Mouse (Mus musculus) gastrocnemius, adult 18-20 months (tissue): ENCODE results near the gene Uckl1. TPM values are rescaled to one million over a fixed set of nuclear protein-coding genes. Genes with fewer than 3 reads are reported as not detected.
A peak's percentile ranks its signal among the peaks of the same experiment; 100 is the strongest.

Experiments used
- DNase-seq: peaks from one replicate; pipeline ENCODE4 v3.0.0; 2021; ENCODE audit warnings: low spot score
- long read RNA-seq, 2 experiments: library from polyadenylated mRNA; stranded (forward); transcript quantifications; one replicate each; pipeline ENCODE4 v2.0.0; 2021
- total RNA-seq, 2 experiments: library from RNA; stranded (reverse); gene quantifications; 2 replicates each; pipeline ENCODE4 v1.2.3; 2021

Gene Uckl1
- 10 to 100 TPM; 23.2 to 23.4 TPM for total RNA-seq
- long read RNA-seq, experiment 1, partial matches to known transcripts, result 3 of 60 reads
- long read RNA-seq, experiment 1, other reads (novel, unspliced or antisense), result 56 of 60 reads
- long read RNA-seq, experiment 2, partial matches to known transcripts, result 1 of 24 reads
- long read RNA-seq, experiment 2, other reads (novel, unspliced or antisense), result 21 of 24 reads

DNA sequence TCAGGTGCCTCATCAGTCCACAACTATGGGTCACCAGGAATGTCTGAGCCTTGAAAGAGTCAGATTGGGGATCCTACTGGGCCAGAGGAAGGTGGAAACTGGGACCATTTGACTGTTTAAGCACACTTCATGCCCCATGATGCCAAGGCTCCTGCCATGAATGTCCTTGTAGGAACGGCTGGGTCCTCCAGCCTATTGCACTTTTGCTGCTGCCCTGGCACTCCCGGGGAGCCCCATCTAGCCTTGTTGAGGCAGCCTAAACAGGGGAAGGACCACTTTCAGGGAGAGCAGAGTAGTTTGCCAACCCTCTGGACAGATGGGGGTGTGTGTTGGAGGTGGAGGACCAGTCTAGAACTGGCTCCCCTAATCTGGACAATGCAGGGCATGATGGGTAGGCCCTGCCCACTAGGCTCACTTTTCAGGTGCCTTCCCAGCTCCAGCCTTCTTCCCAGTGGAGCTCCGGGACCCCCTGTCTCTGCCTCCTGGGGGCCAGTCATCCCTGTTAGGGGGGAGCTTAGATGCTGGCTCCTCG is at the start of gene Uckl1:
Gene Uckl1 (minus strand): TSS at position 482 of the 532 bp plus-strand sequence.
- no peak for DNase-seq

DNA sequence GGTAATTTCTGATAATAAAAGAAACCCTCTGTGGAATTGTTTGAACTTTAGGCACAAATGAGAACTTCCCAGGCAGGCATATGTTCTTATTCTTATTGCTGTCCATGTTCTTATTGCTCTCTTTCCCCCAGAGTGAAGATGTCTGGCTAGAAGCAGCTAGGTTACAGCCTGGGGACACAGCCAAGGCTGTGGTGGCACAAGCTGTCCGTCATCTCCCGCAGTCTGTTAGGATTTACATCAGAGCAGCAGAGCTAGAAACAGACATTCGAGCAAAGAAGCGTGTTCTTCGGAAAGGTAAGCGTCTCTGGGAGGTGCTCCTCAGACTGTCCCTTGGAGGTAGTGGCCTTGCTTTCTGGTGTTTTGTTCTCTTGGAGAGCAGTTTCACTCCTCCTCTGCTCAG is 47.9 kb upstream of the Uckl1 start:
- no peak for DNase-seq

DNA sequence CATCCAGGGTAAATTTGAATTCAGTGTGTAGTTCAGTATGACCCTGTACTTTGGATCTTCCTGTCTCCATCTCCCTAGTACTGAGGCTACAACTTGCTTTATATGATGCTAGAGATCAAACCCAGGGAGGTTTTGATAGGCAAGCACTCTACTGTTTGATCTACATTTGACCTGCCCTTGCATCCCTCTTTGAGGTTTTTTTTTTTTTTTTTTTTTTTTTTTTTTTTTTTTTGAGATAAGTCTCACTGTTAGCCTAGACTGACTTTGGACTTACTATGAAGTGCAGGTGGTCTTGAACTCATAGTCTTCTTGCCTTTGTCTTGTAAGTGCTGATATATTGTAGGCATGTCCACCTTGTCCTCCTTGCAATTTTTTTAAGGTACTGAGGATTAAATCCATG is 43.8 kb upstream of the Uckl1 start:
- DNase-seq, result no peak

DNA sequence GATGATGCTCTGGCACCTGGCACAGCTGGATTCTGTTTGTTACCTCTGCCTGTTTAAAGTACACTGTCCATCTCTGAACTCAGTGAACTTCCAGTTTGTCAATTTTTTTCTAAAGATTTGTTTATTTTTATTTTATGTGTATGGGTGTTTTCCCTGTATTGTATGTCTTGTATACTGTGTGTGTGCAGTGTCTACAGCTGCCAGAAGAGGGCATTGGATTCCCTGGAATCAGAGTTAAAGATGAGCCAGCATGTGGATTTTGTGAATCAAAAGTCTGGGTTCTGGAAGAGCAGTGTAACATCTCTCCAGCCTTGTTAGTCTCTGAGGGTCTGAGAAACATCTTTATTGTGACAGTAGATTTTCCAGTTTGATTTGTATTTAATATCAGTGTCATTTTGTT is 38.7 kb upstream of the Uckl1 start:
- peak; percentile 7 for DNase-seq

DNA sequence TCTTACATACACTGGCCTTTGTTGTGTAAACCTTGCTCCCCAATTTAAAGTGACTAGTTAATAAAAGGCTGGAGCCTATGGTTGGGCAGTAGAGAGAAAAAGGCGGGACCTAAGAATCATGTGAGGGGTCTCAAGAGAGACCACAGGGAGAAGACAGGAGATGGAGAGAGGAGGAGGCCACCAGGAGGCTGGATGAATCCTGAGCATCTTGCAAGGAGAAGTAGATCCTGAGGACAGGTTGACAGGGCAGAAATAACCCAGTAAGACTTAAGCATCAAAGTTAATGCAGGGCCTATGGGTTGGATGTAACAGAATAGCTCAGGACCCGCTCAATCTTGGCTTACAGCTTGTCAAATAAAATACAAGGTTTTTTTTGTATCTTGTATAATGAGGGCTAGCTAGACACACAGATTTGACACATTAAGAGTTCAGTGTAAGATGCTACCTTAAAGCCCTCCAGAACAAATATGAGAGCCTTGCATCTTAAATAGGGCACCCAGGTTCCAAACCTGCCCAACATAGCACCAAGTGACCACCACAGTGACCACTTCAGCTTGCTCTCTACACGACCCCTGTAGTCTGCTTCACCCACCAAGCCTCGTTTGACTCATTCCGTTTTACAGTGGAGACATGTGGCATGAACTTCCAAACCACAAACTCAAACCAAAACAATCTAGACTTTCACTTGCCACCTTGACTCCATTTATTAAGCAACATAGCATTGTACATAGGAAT is 34.2 kb upstream of the Uckl1 start:
- DNase-seq, result no peak

DNA sequence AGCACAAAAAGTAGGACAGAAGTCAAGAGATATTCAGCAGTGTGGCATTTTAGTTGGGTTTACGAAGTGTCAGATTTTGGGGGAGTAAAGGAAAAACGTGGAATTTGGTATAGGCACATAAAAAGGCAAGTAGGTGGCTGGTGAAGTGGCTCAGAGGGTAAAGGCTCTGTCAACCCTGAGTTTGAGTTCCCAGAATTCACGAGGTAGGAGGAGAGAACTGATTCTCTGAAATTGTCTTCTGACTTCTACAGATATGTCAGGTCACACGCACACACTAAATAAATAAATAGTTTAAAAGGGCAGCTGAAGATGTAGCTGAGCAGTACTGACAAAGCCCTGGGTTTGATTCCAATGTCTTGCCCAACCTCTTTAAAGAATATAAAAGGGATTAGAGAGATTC is 17.7 kb upstream of the Uckl1 start:
- no peak for DNase-seq

DNA sequence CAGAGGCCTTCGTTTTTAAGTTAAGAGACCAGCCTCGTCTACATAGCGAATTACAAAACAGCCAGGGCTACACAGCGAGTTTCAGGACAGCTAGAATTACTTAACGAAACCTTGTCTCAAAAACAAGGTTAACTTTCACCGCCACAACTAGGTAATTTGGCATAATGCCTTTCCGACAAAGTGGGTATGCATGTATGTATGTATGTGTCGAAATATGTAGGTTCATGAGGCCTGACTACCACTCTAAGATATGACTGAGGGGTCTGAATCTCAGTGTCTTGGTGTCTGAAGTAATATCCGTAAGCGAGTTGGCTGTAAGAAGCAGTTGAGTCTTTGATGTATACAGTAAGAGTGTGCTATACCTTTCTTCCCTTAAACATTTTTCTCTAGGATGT is 17.1 kb upstream of the Uckl1 start:
- DNase-seq, result no peak

DNA sequence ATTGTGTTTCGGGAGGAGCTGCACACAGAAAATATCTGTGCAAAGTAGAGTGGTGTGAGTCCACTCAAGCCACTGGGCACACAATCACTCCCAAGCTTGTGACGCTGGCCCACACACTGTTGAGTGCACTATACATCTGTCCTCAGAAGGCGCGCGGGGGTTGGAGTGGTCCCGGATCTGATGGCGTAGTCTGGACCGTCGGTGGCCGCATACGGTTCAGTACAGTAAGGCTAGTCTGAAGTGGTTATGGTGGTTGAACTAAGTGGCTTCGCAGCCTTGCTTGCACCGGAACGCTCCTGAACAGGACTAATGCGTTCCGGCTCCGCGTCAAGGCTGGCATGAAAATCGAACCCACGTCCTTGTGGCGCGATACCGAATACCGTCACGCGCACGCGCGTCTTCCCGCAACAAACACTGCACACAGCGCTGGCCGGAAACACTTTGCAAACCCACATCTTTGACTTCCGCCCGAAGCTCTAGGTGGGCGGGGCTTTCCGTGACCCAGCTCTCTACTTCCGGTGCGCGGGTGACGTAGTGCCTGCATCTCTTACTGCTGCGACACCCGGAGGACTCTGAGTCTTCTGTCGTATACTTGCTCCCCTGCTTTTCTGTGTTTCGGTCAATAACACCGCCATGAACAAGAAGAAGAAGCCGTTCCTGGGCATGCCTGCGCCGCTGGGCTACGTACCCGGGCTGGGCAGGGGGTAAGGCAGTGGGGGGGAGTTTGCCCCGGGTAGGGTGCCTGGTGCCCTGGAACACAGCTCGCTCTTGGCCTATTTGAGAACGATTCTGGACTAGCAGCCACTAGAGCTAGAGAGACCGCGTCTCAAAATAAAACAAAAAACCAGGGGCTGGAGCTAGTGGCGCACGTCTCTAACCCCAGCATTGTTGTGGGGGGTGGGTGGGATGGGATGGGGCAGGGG is 16.4 kb upstream of the Uckl1 start:
- peak; percentile 97 for DNase-seq

DNA sequence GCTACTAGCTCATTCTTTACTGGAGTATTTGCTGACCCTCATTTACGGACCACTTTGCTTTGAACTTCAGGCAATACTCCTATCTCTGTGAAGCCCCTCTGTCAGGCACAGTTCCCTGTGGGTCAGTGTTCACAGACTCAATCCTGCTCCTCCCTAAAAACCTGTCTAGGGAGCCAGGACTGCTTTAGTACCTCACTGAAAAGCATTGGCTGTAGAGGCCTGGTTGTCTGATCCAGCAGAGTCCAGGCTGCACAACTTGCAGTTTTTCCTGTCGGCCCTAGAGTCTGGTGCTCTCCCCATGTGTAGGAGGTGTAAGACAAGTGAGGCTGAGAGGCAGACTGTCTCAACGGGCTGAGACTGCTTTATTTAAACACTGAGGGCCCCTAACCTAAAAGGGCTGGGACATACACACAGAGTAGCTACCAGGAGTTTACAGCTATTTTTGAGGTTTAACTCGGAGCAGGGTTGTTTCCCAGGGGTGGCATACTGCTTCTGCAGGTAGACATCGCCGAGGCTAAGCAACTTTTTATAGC is 15.6 kb upstream of the Uckl1 start:
- no peak for DNase-seq

DNA sequence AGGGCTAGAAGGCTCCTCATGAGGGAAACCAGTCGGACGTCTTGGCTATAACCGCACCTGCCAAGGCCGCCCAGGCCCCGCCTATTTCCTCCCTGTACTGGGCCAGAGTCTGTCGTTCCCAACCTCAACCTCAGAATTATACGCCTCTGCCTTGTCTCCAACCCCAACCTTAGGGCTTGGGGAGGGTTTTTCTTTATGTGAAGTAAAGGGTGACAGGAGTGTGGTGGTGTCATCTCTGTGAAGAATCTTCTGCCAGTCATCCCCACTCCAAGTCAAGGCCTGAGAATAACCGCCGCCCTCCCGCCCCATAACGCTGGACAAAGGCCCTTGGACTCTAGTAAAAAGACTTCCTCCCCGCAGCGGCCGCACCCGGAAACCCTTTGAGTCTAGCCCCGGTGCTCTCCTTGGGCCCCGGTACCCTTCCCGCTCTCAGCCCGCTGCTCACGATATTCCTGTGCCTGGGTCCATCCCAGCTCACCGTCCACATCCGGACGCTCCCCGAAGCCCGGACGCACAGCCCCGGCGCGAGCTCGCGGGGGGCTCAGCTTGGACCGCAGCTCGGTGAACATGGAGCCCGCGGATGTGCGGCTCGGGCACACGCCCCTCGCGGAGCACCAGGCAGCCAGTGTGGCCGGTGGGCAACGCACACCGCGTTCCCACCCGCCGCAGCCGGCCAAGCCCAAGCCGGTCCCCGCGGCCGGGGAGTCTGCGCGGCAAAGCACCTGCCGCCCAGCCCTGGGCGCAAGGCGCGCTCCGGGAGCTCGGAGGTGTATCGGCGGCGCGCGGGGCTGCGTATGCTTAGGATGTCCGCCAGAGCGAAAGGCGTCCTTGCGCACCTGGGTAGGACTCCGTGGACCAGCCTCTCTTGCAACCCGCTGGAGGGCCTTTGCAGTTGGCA is 14.0 kb upstream of the Uckl1 start, which contains the start of gene Samd10:
Gene Samd10 (minus strand): TSS at position 759 of the 898 bp plus-strand sequence.
- DNase-seq, result peak; percentile 40

DNA sequence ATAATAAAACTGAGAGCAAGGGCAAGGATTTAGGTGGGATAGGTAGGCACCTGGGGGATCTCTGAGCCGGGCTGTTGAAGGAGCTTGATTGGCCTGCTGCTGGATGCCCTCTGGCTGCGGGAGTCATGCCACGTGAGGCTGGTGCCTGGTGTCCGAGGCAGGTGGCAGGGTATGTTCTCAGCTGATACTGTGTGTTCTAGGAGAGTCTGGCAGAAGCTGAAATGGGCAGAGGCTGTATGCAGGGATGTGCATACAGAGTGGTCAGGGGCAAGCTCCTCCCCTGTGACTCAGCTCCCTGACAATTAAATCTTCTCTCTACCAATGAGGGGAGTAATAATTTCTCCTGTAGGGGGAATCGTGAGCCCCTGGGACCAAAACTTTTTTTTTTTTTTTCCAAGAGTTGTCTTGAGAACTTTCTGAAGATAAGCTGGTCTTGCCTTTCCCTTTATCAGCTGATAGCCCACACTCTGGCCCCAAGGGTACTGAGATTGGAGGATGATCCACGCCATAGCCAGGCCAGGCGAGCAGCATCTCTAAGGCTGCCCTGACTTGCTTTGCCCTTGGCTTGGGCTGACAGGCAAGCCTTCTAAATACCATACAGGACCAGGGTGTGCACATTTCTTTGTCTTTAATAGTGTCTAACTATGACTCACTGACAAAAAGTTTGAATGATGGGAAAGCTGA is 12.8 kb upstream of the Uckl1 start:
- DNase-seq, result peak; percentile 43

DNA sequence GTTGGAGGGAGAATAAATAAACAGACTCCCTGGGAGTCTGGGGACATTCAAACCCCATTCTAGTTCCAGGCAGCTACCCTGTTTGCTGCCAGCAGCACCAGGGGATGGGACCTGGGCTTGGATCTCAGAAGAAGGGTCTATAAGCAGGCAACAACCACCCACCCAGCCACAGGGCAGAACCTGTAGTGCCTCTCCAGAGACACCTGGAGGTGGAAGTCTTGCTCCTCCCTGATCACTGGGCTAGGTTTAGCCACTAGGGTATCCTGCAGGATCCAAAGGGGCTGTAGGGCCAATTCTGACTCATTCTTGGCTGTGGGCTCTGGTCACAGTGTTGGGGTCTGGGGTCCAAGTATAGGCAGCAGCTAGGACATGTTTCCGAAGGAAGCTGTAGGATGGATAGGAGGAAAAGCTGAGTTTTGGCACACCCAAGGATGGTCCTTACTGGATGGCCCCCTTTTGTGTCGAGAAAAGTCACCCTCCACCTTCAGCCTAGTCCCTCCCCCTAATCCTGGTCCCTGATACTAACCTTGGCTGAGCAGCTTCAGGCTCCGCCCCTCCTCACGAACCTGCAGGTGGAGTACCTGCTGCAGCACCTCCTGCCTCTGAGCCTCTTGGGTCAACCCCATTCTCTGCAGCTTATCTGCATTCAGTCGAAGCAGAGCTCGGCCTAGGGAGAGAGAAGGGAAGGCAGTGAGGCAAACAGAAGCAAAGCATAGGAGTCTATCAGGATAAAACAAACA is 11.7 kb upstream of the Uckl1 start:
- DNase-seq, result no peak

DNA sequence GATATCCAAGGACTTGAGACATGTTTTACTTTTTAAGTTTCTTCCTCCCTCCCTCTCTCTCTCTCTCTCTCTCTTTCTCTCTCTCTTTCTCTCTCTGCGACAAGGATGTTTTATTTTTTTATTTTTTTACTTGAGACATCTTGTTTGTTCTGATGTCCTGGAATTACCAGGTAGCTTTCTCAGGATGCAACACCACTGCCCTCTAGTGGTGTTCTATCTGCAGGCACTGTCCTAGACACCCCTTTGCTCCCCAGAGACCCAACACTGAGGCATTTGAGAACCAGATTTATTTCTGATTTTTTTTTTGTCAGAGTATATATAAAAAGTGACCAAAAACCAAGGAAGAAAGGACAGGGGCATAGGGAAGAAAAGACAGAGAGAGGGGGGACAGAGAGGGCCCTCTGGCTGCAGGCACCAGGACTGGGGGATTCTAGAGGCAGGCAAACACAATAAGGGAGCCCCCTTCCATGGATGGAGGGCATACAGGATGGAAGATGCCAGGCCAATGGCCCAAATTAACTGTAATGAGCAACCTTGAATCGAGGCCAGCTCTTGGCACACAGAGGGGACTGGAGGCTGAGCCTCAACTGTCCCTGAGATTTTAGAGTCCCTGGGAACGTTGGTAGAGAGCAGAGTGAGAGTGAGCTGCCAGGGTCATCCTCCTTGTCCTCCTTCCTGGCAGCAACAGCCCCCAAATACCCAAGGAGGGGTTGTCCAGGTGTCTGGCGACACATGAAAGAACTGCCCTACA is 10.4 kb upstream of the Uckl1 start:
- peak; percentile 56 for DNase-seq

DNA sequence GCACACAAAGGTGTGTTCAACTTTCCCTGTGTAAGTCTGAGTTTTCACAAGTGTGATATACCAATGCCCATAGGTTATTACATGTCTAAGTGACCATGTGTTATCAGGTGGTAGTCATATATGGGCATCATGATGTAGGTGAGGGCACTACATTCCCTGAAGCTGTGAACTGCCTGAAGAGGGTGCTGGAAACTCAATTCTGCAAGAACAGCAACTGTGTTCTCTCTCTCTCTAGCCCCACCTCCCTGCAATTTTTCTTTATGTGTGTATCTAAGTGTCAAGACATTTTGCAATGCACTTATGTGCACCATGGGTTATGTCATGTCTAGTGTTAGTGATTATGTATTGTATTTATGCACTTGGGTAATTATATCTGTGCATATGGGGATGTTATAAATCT is 9.2 kb upstream of the Uckl1 start:
- DNase-seq, result no peak

DNA sequence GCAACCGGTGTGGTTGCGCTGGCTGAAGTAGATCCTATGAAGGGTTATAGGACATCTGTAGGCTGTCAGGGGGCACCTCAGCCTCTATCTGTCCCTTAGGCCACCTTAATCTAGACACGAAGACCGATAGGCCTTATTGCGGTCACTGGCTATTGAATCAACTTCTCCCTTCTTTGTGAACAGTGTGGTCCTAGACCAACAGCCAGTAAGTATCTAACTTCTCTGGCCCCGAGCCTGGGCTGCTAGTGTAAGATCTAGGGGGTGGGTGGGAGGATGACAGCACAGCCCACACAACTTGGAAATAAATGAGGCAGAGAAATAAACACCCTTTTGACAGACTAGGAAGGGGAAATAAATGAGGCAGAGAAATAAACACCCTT is 8.3 kb upstream of the Uckl1 start:
- no peak for DNase-seq

DNA sequence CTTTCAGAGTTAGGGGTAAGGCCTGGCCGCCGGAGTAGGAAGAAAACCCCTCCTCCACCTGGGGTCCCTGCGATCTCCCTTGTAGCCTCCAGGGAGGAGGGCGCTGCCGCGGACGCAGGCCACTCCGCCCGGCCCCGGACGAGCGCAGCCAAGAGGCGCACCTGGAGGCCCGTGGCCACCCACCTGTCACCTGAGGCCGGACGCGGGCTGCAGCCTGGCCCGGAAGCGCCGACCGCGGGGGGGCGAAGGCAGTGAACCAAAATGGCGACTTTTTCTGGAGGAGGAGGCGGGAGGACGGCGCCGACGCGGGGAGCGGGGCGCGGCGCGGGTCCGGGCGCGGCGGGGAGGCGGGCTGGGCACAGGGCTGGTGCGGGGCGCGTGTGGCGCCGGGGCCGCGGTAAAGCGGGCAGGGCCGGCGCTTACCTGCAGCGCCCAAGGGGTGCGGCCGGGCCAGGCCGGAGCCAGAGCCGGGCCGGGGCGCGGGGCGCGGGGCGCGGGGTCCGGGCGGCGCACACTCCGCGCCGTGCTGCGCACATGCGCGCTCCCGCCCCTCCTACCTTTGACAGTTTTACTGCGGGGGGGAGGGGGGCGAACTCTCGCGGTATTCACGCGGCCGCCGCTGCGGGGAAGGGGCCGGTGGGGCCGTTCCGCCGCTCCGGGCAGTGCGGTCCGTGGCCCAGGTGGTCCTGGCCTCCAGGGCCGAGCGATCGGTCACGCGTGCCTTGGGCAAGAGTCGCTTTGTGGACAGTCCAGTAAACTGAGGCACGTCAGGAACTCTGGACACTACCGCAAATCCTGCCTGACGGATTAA is 7.7 kb upstream of the Uckl1 start, which contains the start of gene Zfp512b:
Gene Zfp512b (minus strand): TSS at position 573 of the 811 bp plus-strand sequence.
- DNase-seq, result peak; percentile 56

DNA sequence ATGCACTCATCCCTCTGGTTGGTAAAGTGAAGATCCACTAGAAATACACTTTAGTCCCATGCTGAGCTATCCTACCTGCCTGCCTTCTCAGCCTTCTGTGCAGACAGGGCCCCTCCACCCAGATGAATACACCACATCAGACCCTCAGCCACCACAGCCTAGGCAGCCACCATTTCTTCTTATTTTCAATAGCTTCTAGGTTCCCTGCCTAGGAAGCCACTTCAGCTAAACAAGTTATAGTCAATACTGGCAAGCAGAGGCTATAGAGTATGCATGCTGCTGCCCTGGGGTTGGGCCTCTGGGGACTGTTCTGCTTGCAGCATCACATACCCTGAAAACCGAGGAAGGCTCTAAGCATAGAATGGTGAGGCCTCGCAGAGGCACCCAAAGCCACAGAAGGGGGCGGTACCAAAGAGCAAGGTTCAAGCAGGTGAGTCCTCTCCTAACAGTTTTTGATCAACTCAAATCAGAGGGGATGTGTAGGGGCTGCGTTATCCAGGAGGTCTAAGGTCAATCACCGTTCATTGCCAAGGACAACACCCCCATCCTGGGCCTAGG is 6.9 kb upstream of the Uckl1 start, which contains the start of gene Prpf6:
Gene Prpf6 (plus strand): TSS at position 341 of the 558 bp plus-strand sequence.
- DNase-seq, result no peak
